13 mouse cellular contexts compared by ENCODE assay signal in the genomic region with DNA sequence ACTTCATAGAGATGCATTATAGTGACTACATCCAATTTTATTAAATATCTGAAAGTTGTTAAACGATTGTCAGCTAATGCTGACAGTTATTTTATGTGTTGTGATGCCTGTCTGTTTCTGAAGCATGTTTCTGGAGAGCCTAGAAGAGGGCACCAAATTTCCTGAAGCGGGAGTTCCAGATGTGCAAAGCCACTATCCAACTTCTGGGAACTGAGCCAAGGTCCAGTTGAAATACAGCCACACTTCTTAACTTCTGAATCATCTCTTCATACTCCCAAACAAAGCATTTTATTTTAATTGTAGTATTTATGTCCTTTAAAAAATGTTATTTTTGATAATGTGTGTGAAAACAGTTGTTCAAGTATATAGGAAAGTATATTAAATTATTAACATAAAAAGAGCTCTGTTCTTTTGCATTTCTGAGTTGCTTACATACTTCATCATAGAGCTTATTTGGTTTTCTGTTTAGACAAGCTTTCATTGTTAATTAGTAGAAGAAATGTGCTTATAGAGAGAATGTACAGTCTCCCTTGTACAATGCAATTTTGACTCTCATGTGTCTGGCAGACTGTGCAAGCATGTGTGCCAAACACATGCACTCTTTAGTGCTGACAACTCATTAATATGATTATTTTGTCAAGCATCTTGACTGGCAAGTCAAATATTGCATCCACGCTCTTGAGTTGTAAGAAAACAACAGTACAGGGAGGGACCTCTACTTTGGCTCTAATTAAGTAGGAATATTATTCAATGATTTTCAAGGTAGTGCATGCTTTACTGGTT.
DNase-seq lines count a peak whose midpoint lies in the region; ATAC-seq and TF ChIP-seq lines count a peak whose summit lies in the region.
"Had no signal": no experiment of that assay in that cellular context is flagged by ENCODE, and none has a peak within 500 bp of the region (broad histone marks: within the 10 kb centered on the region; RNA-seq: fewer than 3 reads in every experiment).

No protein-coding gene starts in this region.

- 70% methylated on average over 3 of the region's 3 CpGs for WGBS in forebrain, embryonic 15.5 days
- 77% methylated on average over 3 of the region's 3 CpGs for WGBS in forebrain, embryonic 12.5 days
- 64% methylated on average over 3 of the region's 3 CpGs for WGBS in liver, adult 2 months
- WGBS in liver, embryonic 12.5 days (ENCODE audit: insufficient replicate concordance) = 60% methylated on average over 3 of the region's 3 CpGs
- 32% methylated on average over 3 of the region's 3 CpGs for WGBS in lung, embryonic 16.5 days
- WGBS in hindbrain, postnatal 0 days = 59% methylated on average over 3 of the region's 3 CpGs
- 68% methylated on average over 3 of the region's 3 CpGs for WGBS in liver, postnatal 0 days (ENCODE audit: insufficient replicate concordance)

- H3K9me3 ChIP-seq in forebrain, embryonic 15.5 days = no peaks in the 10 kb centered on the region
- H3K9me3 ChIP-seq in forebrain, embryonic 12.5 days = no peaks in the 10 kb centered on the region
- no peaks in the 10 kb centered on the region for H3K9me3 ChIP-seq in liver, embryonic 12.5 days (replicated peaks)
- H3K9me3 ChIP-seq in lung, embryonic 16.5 days (ENCODE audit: control insufficient read depth, low read length) = no peaks in the 10 kb centered on the region
- H3K9me3 ChIP-seq in hindbrain, postnatal 0 days (ENCODE audit: low read length) = no peaks in the 10 kb centered on the region
- H3K9me3 ChIP-seq in liver, postnatal 0 days (ENCODE audit: low read length) = no peaks in the 10 kb centered on the region
- H3K9me3 ChIP-seq: embryonic facial prominence, embryonic 12.5 days; liver, embryonic 13.5 days; neural tube, embryonic 15.5 days had no signal

- DNase-seq in liver, adult 2 months (ENCODE audit: extremely low read depth, low read depth, low spot score) = peak; percentile 10
- no peak for DNase-seq in hindbrain, postnatal 0 days (ENCODE audit: low spot score)
- no peak for DNase-seq in liver, postnatal 0 days
- DNase-seq: cerebellum, postnatal 36 days; heart, adult 2 months; liver, embryonic 13.5 days had no signal

- H3K4me2 ChIP-seq in forebrain, embryonic 15.5 days (replicated peaks) = no peak overlapping the region
- no peak overlapping the region for H3K4me2 ChIP-seq in forebrain, embryonic 12.5 days
- no peak overlapping the region for H3K4me2 ChIP-seq in liver, embryonic 12.5 days
- H3K4me2 ChIP-seq in lung, embryonic 16.5 days (ENCODE audit: low read depth, low read length) = no peak overlapping the region
- H3K4me2 ChIP-seq in hindbrain, postnatal 0 days (ENCODE audit: low read depth, low read length) = no peak overlapping the region
- no peak overlapping the region for H3K4me2 ChIP-seq in liver, postnatal 0 days (ENCODE audit: low read depth, low read length)
- H3K4me2 ChIP-seq: embryonic facial prominence, embryonic 12.5 days; liver, embryonic 13.5 days; neural tube, embryonic 15.5 days had no signal

- no peak for TF ChIP-seq CTCF in liver, adult 2 months (IDR thresholded peaks at IDR 0.05; ENCODE audit: low read depth, low read length)
- no peak for TF ChIP-seq CTCF in hindbrain, postnatal 0 days (IDR thresholded peaks at IDR 0.05; ENCODE audit: low read depth)
- TF ChIP-seq CTCF in liver, postnatal 0 days (IDR thresholded peaks at IDR 0.05; ENCODE audit: low read depth) = no peak

- H3K27me3 ChIP-seq in forebrain, embryonic 15.5 days = no peaks in the 10 kb centered on the region
- no peaks in the 10 kb centered on the region for H3K27me3 ChIP-seq in forebrain, embryonic 12.5 days
- no peaks in the 10 kb centered on the region for H3K27me3 ChIP-seq in liver, adult 2 months (ENCODE audit: control insufficient read depth, insufficient read depth, low read length)
- no peaks in the 10 kb centered on the region for H3K27me3 ChIP-seq in liver, embryonic 12.5 days (replicated peaks)
- H3K27me3 ChIP-seq in lung, embryonic 16.5 days (ENCODE audit: control insufficient read depth, insufficient read depth, low read depth, low read length) = no peaks in the 10 kb centered on the region
- H3K27me3 ChIP-seq in hindbrain, postnatal 0 days (ENCODE audit: insufficient read depth, low read length) = no peaks in the 10 kb centered on the region
- H3K27me3 ChIP-seq in liver, postnatal 0 days (ENCODE audit: insufficient read depth, low read length) = no peaks in the 10 kb centered on the region
- H3K27me3 ChIP-seq: embryonic facial prominence, embryonic 12.5 days; liver, embryonic 13.5 days; neural tube, embryonic 15.5 days had no signal

- no peak for TF ChIP-seq POLR2A in liver, adult 2 months (IDR thresholded peaks at IDR 0.05; ENCODE audit: extremely low read depth, insufficient read depth, low read length)

- H3K27ac ChIP-seq in forebrain, embryonic 15.5 days (replicated peaks) = no peak overlapping the region
- H3K27ac ChIP-seq in forebrain, embryonic 12.5 days = no peak overlapping the region
- no peak overlapping the region for H3K27ac ChIP-seq in liver, adult 2 months (replicated peaks; ENCODE audit: insufficient read depth, low read depth, low read length)
- H3K27ac ChIP-seq in liver, embryonic 12.5 days = no peak overlapping the region
- H3K27ac ChIP-seq in lung, embryonic 16.5 days (ENCODE audit: low read length) = no peak overlapping the region; the same call in 1 of the 2 replicates
- H3K27ac ChIP-seq in hindbrain, postnatal 0 days = no peak overlapping the region
- no peak overlapping the region for H3K27ac ChIP-seq in liver, postnatal 0 days (ENCODE audit: low read depth)
- H3K27ac ChIP-seq: embryonic facial prominence, embryonic 12.5 days; heart, adult 2 months; liver, embryonic 13.5 days; neural tube, embryonic 15.5 days had no signal

- 0 out of 2 replicates have a peak, but pooled peaks cover 2% of the 10 kb centered on the region for H3K4me1 ChIP-seq in forebrain, embryonic 15.5 days
- no peaks in the 10 kb centered on the region for H3K4me1 ChIP-seq in forebrain, embryonic 12.5 days
- H3K4me1 ChIP-seq in liver, adult 2 months (ENCODE audit: control insufficient read depth, insufficient read depth, low read length) = no peaks in the 10 kb centered on the region
- H3K4me1 ChIP-seq in liver, embryonic 12.5 days = no peaks in the 10 kb centered on the region
- no peaks in the 10 kb centered on the region for H3K4me1 ChIP-seq in lung, embryonic 16.5 days (replicated peaks; ENCODE audit: control insufficient read depth, insufficient read depth, low read length)
- H3K4me1 ChIP-seq in hindbrain, postnatal 0 days (ENCODE audit: insufficient read depth, low read length) = no peaks in the 10 kb centered on the region
- no peaks in the 10 kb centered on the region for H3K4me1 ChIP-seq in liver, postnatal 0 days (ENCODE audit: insufficient read depth)
- H3K4me1 ChIP-seq: embryonic facial prominence, embryonic 12.5 days; liver, embryonic 13.5 days; neural tube, embryonic 15.5 days had no signal

- ATAC-seq in forebrain, embryonic 15.5 days (replicated peaks) = peak; percentile 86
- ATAC-seq in forebrain, embryonic 12.5 days (ENCODE audit: low FRiP score) = no peak
- ATAC-seq in liver, embryonic 12.5 days = no peak
- peak; percentile 96 for ATAC-seq in lung, embryonic 16.5 days (ENCODE audit: low read depth)
- no peak for ATAC-seq in hindbrain, postnatal 0 days
- ATAC-seq in liver, postnatal 0 days = no peak
- ATAC-seq: hindbrain, embryonic 16.5 days had no signal

- no peaks in the 10 kb centered on the region for H3K36me3 ChIP-seq in forebrain, embryonic 15.5 days
- no peaks in the 10 kb centered on the region for H3K36me3 ChIP-seq in forebrain, embryonic 12.5 days (replicated peaks)
- H3K36me3 ChIP-seq in liver, adult 2 months (ENCODE audit: control insufficient read depth, insufficient read depth, low read length) = no peaks in the 10 kb centered on the region
- no peaks in the 10 kb centered on the region for H3K36me3 ChIP-seq in liver, embryonic 12.5 days
- no peaks in the 10 kb centered on the region for H3K36me3 ChIP-seq in lung, embryonic 16.5 days (ENCODE audit: control insufficient read depth, insufficient read depth, low read length)
- H3K36me3 ChIP-seq in hindbrain, postnatal 0 days (ENCODE audit: insufficient read depth, low read length) = no peaks in the 10 kb centered on the region
- no peaks in the 10 kb centered on the region for H3K36me3 ChIP-seq in liver, postnatal 0 days (replicated peaks; ENCODE audit: insufficient read depth, low read length)
- H3K36me3 ChIP-seq: embryonic facial prominence, embryonic 12.5 days; liver, embryonic 13.5 days; neural tube, embryonic 15.5 days had no signal

- no peak for TF ChIP-seq EP300 in liver, postnatal 0 days (IDR thresholded peaks at IDR 0.05; ENCODE audit: low read depth)

- H3K79me2 ChIP-seq in liver, adult 2 months (ENCODE audit: control insufficient read depth, insufficient read depth, low read length) = no peaks in the 10 kb centered on the region

- no peak overlapping the region for H3K9ac ChIP-seq in forebrain, embryonic 15.5 days (replicated peaks)
- H3K9ac ChIP-seq in forebrain, embryonic 12.5 days = no peak overlapping the region
- no peak overlapping the region for H3K9ac ChIP-seq in liver, adult 2 months (ENCODE audit: low read depth, low read length)
- H3K9ac ChIP-seq in liver, embryonic 12.5 days = no peak overlapping the region
- H3K9ac ChIP-seq in lung, embryonic 16.5 days (ENCODE audit: low read length) = no peak overlapping the region
- no peak overlapping the region for H3K9ac ChIP-seq in hindbrain, postnatal 0 days (replicated peaks; ENCODE audit: low read length)
- no peak overlapping the region for H3K9ac ChIP-seq in liver, postnatal 0 days (replicated peaks)
- H3K9ac ChIP-seq: embryonic facial prominence, embryonic 12.5 days; liver, embryonic 13.5 days; neural tube, embryonic 15.5 days had no signal

- no peak overlapping the region for H3K4me3 ChIP-seq in forebrain, embryonic 15.5 days
- no peak overlapping the region for H3K4me3 ChIP-seq in forebrain, embryonic 12.5 days (replicated peaks)
- H3K4me3 ChIP-seq in liver, adult 2 months (ENCODE audit: insufficient read depth, low read depth, low read length) = no peak overlapping the region
- H3K4me3 ChIP-seq in liver, embryonic 12.5 days = no peak overlapping the region
- H3K4me3 ChIP-seq in lung, embryonic 16.5 days (ENCODE audit: low read length) = no peak overlapping the region
- no peak overlapping the region for H3K4me3 ChIP-seq in hindbrain, postnatal 0 days (ENCODE audit: low read length)
- no peak overlapping the region for H3K4me3 ChIP-seq in liver, postnatal 0 days (ENCODE audit: low read depth, low read length)
- H3K4me3 ChIP-seq: embryonic facial prominence, embryonic 12.5 days; heart, adult 2 months; liver, embryonic 13.5 days; neural tube, embryonic 15.5 days had no signal

Comparison
In these comparisons a context has a peak if more than half of its experiments do, and no peak if none do; other contexts are left out.
1. ATAC-seq: peak in forebrain, embryonic 15.5 days (single experiment) and lung, embryonic 16.5 days (single experiment); none in forebrain, embryonic 12.5 days (single experiment), liver, embryonic 12.5 days (single experiment), hindbrain, postnatal 0 days (single experiment) and liver, postnatal 0 days (single experiment).